Mouse (Mus musculus): ENCODE measurements around the gene Myh9. TPM values are rescaled to one million over a fixed set of nuclear protein-coding genes. Genes with fewer than 3 reads are reported as not detected.

Myh9 gene
- polyA plus RNA-seq, 1 experiment from 2014 or later, result 12.4 TPM

DNA sequence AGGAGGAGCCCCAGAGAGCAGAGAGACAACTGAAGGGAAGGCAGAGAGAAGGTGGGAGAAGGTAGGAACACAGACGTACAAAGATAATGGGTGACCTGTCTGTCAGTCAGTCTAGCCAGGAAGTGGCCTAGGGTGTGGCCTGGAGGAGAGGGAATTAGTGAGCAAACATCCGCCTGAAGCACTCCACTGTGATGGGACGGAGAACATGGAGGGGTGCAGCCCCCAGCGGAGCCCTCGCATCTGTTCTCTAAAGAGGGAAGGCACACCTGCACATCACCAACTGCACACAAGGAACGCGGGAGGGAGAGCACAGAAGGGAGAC, 34.8 kb downstream of the Myh9 start:
- Histone ChIP-seq H3K9me3 (no peaks in the 10 kb centered on the region), H3K36me3 (peaks cover 36% of the 10 kb centered on the region), H3K4me1 (replicated peaks) (peaks cover 20% of the 10 kb centered on the region), H3K9ac (no peak overlapping the region), H3K27ac (replicated peaks) (no peak overlapping the region), H3K27me3 (no peaks in the 10 kb centered on the region), H3K4me3 (no peak overlapping the region), H3K4me2 (no peak overlapping the region)
- ATAC-seq (ENCODE audit: low read depth), result no peak
- WGBS, result 93% methylated on average over 7 of the region's 7 CpGs

- H3K4me1 ChIP-seq (replicated peaks), result peaks cover 19% of the 10 kb centered on the region
- no peak overlapping the region for H3K9ac ChIP-seq
- H3K4me2 ChIP-seq, result no peak overlapping the region
- H3K4me3 ChIP-seq, result no peak overlapping the region
- no peak for ATAC-seq (ENCODE audit: low read depth)
- no peak overlapping the region for H3K27ac ChIP-seq (replicated peaks)
- peaks cover 38% of the 10 kb centered on the region for H3K36me3 ChIP-seq
- no peaks in the 10 kb centered on the region for H3K27me3 ChIP-seq
- 85% methylated on average over 13 of the region's 13 CpGs for WGBS
- H3K9me3 ChIP-seq, result no peaks in the 10 kb centered on the region
These were observed 35.3 kb downstream of the Myh9 start for GRCm38 (mm10) chr15:77806565-77807263.

GRCm38 (mm10) chr15:77805657-77806056, 36.3 kb downstream of the Myh9 start:
- peaks cover 13% of the 10 kb centered on the region for H3K4me1 ChIP-seq (replicated peaks)
- ATAC-seq (ENCODE audit: low read depth), result no peak
- no peak overlapping the region for H3K4me2 ChIP-seq
- no peaks in the 10 kb centered on the region for H3K9me3 ChIP-seq
- H3K4me3 ChIP-seq, result no peak overlapping the region
- no peak overlapping the region for H3K9ac ChIP-seq
- no peak overlapping the region for H3K27ac ChIP-seq (replicated peaks)
- peaks cover 41% of the 10 kb centered on the region for H3K36me3 ChIP-seq
- WGBS, result 87% methylated on average over 4 of the region's 4 CpGs
- no peaks in the 10 kb centered on the region for H3K27me3 ChIP-seq

- no peak overlapping the region for H3K27ac ChIP-seq (replicated peaks)
- peaks cover 41% of the 10 kb centered on the region for H3K36me3 ChIP-seq
- H3K27me3 ChIP-seq, result no peaks in the 10 kb centered on the region
- no peak for ATAC-seq (ENCODE audit: low read depth)
- no peak overlapping the region for H3K4me3 ChIP-seq
- 90% methylated on average over 9 of the region's 9 CpGs for WGBS
- H3K4me1 ChIP-seq (replicated peaks), result peaks cover 13% of the 10 kb centered on the region
- no peak overlapping the region for H3K4me2 ChIP-seq
- H3K9ac ChIP-seq, result no peak overlapping the region
- H3K9me3 ChIP-seq, result no peaks in the 10 kb centered on the region
These were observed 37.0 kb downstream of the Myh9 start for GRCm38 (mm10) chr15:77804949-77805348.

DNA sequence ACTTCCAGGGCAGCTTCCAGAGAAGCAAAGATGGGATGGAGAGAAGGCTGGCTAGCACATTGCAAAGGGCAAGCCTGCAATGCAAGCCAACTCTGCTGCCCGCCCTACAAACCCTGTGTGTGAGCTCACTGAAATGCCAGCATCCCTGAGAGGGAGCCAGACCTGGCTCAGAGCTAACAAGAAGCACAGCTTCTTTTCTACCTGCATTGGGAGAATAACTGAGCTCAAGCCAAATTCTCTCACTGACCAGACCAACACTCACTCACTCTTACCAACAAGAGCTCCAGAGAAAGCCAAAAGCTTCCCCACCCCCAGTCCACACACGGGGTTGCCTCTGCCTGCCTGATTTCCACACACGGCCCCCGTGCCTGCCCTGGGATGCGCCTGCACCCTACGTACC, 37.5 kb downstream of the Myh9 start:
- WGBS, result 94% methylated on average over 6 of the region's 6 CpGs
- ATAC-seq (ENCODE audit: low read depth), result no peak

DNA sequence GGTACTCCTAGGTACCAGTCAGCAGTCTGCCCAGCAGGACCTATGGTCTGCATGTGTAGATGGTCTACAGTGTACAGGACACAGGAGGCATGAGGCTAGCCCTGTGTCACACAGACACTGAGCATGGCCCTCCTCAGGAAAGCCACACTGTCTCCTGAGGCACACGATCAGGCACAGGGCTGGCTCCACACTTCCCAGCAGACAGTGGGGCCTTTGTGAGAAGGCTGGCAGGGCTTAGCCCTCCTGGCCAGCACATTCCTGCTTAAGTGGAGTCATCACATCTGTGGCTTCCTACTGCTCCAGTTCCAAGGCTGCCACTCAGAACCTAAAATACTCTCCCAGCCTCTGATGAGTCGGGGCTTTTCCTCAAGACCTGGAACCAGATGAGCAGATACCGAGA, 38.2 kb downstream of the Myh9 start:
- peaks cover 24% of the 10 kb centered on the region for H3K4me1 ChIP-seq (replicated peaks)
- no peak overlapping the region for H3K9ac ChIP-seq
- H3K36me3 ChIP-seq, result peaks cover 41% of the 10 kb centered on the region
- 73% methylated on average over 3 of the region's 3 CpGs for WGBS
- H3K27ac ChIP-seq (replicated peaks), result no peak overlapping the region
- H3K27me3 ChIP-seq, result no peaks in the 10 kb centered on the region
- H3K9me3 ChIP-seq, result no peaks in the 10 kb centered on the region
- H3K4me2 ChIP-seq, result no peak overlapping the region
- H3K4me3 ChIP-seq, result no peak overlapping the region
- no peak for ATAC-seq (ENCODE audit: low read depth)

More for the DNA sequence above, 37.5 kb downstream of the Myh9 start:
- H3K9me3 ChIP-seq, result no peaks in the 10 kb centered on the region
- H3K4me3 ChIP-seq, result no peak overlapping the region
- peaks cover 41% of the 10 kb centered on the region for H3K36me3 ChIP-seq
- peaks cover 17% of the 10 kb centered on the region for H3K4me1 ChIP-seq (replicated peaks)
- no peaks in the 10 kb centered on the region for H3K27me3 ChIP-seq
- no peak overlapping the region for H3K9ac ChIP-seq
- H3K4me2 ChIP-seq, result no peak overlapping the region
- H3K27ac ChIP-seq (replicated peaks), result no peak overlapping the region

GRCm38 (mm10) chr15:77802992-77803391, 39.0 kb downstream of the Myh9 start:
- H3K27ac ChIP-seq (replicated peaks), result no peak overlapping the region
- ATAC-seq (ENCODE audit: low read depth), result no peak
- H3K4me3 ChIP-seq, result no peak overlapping the region
- H3K9me3 ChIP-seq, result no peaks in the 10 kb centered on the region
- H3K36me3 ChIP-seq, result peaks cover 39% of the 10 kb centered on the region
- H3K4me2 ChIP-seq, result no peak overlapping the region
- H3K27me3 ChIP-seq, result no peaks in the 10 kb centered on the region
- no peak overlapping the region for H3K9ac ChIP-seq
- 87% methylated on average over 4 of the region's 4 CpGs for WGBS
- H3K4me1 ChIP-seq (replicated peaks), result peaks cover 32% of the 10 kb centered on the region

DNA sequence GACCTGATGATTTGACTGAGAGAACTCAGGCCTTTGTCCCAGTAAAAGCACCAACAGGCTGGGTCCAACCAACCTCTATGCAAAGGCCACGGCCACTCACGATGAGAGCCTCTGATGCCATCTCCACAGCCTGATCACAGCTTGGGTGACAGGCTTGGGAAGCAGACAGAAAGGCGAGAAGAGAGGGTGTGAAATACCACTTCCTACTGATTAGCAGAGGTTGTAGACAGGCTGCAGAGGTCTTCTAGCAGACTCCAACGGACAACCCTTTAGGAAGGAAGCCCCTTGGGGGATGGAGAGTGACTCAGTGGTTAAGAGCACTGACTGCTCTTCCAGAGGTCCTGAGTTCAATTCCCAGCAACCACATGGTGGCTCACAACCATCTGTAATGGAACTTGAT, 40.8 kb downstream of the Myh9 start:
- peak overlapping the region; percentile 70 for H3K27ac ChIP-seq (replicated peaks)
- WGBS, result 70% methylated on average over 4 of the region's 4 CpGs
- no peaks in the 10 kb centered on the region for H3K27me3 ChIP-seq
- no peak overlapping the region for H3K4me2 ChIP-seq
- H3K9ac ChIP-seq, result no peak overlapping the region; the same call in 1 of the 2 replicates
- no peaks in the 10 kb centered on the region for H3K9me3 ChIP-seq
- ATAC-seq (ENCODE audit: low read depth), result no peak
- peaks cover 21% of the 10 kb centered on the region for H3K36me3 ChIP-seq
- no peak overlapping the region for H3K4me3 ChIP-seq
- H3K4me1 ChIP-seq (replicated peaks), result peaks cover 36% of the 10 kb centered on the region

DNA sequence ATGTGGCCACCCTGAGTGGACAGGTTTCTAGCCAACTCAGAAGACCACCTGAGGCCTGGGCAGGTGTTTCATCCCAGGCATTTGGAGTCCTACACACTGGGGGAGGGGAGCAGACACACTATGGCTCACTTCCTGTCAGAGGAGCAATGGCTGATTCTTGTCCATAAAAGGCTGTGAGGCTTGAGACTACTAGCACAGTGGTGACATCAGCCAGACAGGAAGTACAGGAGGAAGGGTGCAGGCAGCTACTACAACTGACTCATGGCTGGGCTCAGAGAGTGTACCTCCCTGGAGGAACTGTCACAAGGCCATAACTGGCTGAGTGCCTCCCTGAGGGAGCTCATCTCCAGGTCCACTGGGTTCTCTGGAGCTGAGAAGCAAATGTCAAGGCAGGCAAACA, 41.5 kb downstream of the Myh9 start:
- Histone ChIP-seq H3K4me1 (replicated peaks) (peaks cover 36% of the 10 kb centered on the region), H3K4me2 (no peak overlapping the region), H3K27me3 (no peaks in the 10 kb centered on the region), H3K4me3 (no peak overlapping the region), H3K9ac (no peak overlapping the region), H3K27ac (replicated peaks) (peak overlapping the region; percentile 80), H3K9me3 (no peaks in the 10 kb centered on the region), H3K36me3 (peaks cover 24% of the 10 kb centered on the region)
- no peak for ATAC-seq (ENCODE audit: low read depth)

DNA sequence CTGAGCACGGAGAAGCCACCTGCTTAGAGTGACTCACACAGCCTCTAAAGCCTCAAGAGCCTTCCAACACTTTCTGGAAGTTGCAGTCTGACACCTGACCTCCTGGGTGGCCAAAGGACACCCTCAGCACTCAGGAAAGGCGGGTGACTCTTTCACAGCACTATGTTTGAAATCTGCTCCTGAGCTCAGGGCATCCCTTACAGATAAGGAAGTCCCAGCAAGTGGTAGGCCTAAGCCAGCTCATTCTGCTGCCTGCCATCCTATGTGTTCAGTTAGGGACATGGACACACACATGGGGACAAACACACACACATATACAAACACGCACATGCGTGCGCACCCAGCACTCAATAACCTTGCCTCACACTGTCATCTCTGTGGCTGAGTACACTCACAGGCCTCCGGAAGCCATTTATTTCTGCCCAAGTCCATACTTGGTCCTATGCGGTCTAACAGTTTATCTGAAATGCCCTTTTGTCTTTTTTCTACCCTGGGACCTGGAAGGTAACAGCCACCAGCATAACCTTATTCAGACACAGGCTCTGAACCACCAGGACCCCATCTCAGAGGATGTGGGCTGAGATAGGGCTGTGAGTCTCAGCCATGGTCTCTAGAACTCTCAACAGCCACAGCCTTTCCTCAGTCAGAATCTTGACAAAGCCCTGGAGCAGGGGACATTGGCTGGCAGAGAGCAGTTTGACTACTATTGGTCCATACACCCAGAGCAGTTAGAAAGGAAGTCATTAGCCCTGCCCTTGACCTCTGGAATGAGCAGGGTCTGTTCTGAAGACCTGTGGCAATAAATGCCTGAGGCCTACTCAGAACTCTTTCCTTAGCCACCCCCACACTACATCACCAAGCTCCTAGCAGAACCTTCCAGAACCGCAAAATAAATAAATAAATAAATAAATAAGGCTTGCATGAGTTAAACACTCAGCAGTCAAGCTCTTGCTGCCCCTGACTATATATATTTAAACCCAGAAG, 42.2 kb downstream of the Myh9 start:
- Histone ChIP-seq H3K9me3 (no peaks in the 10 kb centered on the region), H3K27me3 (no peaks in the 10 kb centered on the region), H3K36me3 (peaks cover 29% of the 10 kb centered on the region), H3K4me3 (no peak overlapping the region), H3K27ac (replicated peaks) (peak overlapping the region; percentile 80), H3K4me2 (no peak overlapping the region), H3K9ac (peak overlapping the region; percentile 38; the same call in 1 of the 2 replicates), H3K4me1 (replicated peaks) (peaks cover 36% of the 10 kb centered on the region)
- 88% methylated on average over 8 of the region's 8 CpGs for WGBS
- no peak for ATAC-seq (ENCODE audit: low read depth)

- peaks cover 36% of the 10 kb centered on the region for H3K4me1 ChIP-seq (replicated peaks)
- no peak overlapping the region for H3K4me2 ChIP-seq
- peaks cover 28% of the 10 kb centered on the region for H3K36me3 ChIP-seq
- H3K27me3 ChIP-seq, result no peaks in the 10 kb centered on the region
- H3K27ac ChIP-seq (replicated peaks), result peak overlapping the region; percentile 80
- H3K9ac ChIP-seq, result peak overlapping the region; percentile 38
- peak; percentile 49; the same call in 1 of the 2 replicates for ATAC-seq (ENCODE audit: low read depth)
- WGBS, result 29% methylated on average over 14 of the region's 14 CpGs
- no peaks in the 10 kb centered on the region for H3K9me3 ChIP-seq
- no peak overlapping the region for H3K4me3 ChIP-seq
These were observed 43.1 kb downstream of the Myh9 start for GRCm38 (mm10) chr15:77798664-77799490.
